Mouse (Mus musculus) erythroblast, embryonic 14.5 days (primary cell): ENCODE data around the gene Rad51d.

Experiments used
- GATA1 ChIP-seq: IDR thresholded peaks from 2 replicates; pipeline ENCODE4 v1.6.1; 2012; ENCODE audit warnings: low read length, inconsistent platforms, mixed read lengths
- TAL1 ChIP-seq: IDR thresholded peaks from 3 replicates; pipeline ENCODE4 v1.6.1; 2012; ENCODE audit warnings: low read length, inconsistent platforms, mixed read lengths

GRCm38 (mm10) chr11:82863059-82863458, 27.4 kb downstream of the Rad51d start:
- TF ChIP-seq GATA1 (no peak), TAL1 (no peak)
